Mouse (Mus musculus) bone marrow, adult 2 months (tissue): ENCODE measurements around the gene Eif1. TPM values are rescaled to one million over a fixed set of nuclear protein-coding genes. Genes with fewer than 3 reads are reported as not detected.
"Not testable (repeated sequence)": the region's sequence is repeated elsewhere in the genome, so short reads cannot be mapped to it uniquely, and the experiment has no call there.

Source experiments
- H3K27ac ChIP-seq: fragments of 200-500 bp; 2 replicates; pipeline ENCODE4 v1.5.1; 2012; ENCODE audit warnings: low read depth, mild to moderate bottlenecking, control low read depth, inconsistent platforms, low read length; ENCODE audit not compliant: control insufficient read depth, poor library complexity, insufficient read depth
- H3K4me1 ChIP-seq: fragments of 200-500 bp; 2 replicates; pipeline ENCODE4 v1.6.1; 2011; ENCODE audit warnings: low read length; ENCODE audit not compliant: control insufficient read depth, insufficient read depth
- H3K4me3 ChIP-seq: fragments of 200-500 bp; replicated peaks from 2 replicates; pipeline ENCODE3; 2011; ENCODE audit warnings: mild to moderate bottlenecking, low read depth, low read length, control low read depth; ENCODE audit not compliant: control insufficient read depth
- CTCF ChIP-seq: fragments of 200-500 bp; IDR thresholded peaks from 2 replicates; pipeline ENCODE4 v1.5.1; 2011; ENCODE audit warnings: low read length, control low read depth; ENCODE audit not compliant: control insufficient read depth, insufficient read depth
- POLR2A ChIP-seq: fragments of 200-500 bp; IDR thresholded peaks from 2 replicates; pipeline ENCODE4 v1.6.1; 2011; ENCODE audit warnings: low read depth, mild to moderate bottlenecking, control low read depth, low read length, borderline replicate concordance; ENCODE audit not compliant: control insufficient read depth
- WGBS: fragments of 180-500 bp; shearing (Covaris S2); methylation state at CpG from one replicate; pipeline ENCODE4 v1.1.7; 2018; 5-methylcytosine and 5-hydroxymethylcytosine counted together
- polyA plus RNA-seq: library from polyadenylated mRNA; stranded (reverse); fragments of >200 nt; gene quantifications from 2 replicates; pipeline ENCODE4 v1.2.4, GENCODE M21; 2011; ENCODE audit warnings: low replicate concordance; ENCODE audit not compliant: missing spikeins, insufficient read depth, insufficient read length

The Eif1 gene
- polyA plus RNA-seq, 1 experiment: 1,107 TPM

DNA sequence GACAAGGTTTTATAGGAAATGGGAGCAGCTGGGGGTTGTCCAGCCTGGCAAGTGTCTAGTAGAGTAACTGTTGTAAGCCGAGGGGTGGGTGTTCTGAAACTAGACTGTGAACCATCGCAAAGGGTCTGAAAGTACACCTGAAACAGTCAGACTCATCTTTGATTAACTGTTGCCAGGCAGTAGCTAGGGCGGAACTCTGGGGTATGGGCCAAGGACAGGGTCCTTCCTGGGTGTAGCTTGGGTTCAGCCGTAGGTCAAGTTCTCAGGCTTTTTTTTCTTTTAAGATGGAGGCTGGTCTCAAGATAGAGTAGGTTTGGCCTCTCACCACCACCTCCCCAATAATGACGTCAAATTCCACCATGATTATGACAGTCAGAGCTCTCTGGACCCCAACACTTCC lies 11.8 kb upstream of the Eif1 start:
- no peak for TF ChIP-seq CTCF
- TF ChIP-seq POLR2A: no peak
- no peaks in the 10 kb centered on the region for H3K4me1 ChIP-seq
- 82% methylated on average over 5 of the region's 5 CpGs for WGBS

DNA sequence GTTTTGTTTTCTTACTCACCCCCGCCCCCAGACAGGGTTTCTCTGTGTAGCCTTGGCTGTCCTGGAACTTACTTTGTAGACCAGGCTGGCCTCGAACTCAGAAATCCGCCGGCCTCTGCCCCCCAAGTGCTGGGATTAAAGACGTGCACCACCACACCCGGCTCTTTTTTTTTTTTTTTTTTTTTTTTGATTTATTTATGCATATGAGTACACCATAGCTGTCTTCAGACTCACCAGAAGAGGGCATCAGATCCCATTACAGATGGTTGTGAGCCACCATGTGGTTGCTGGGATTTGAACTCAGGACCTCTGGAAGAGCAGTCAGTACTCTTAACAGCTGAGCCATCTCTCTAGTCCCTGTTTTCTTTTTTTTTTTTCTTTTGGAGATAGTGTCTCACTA lies 11.0 kb upstream of the Eif1 start:
- H3K27ac ChIP-seq, H3K4me1 ChIP-seq, H3K4me3 ChIP-seq: not testable (repeated sequence)
- 62% methylated on average over 6 of the region's 6 CpGs for WGBS

More for the DNA sequence above, 11.8 kb upstream of the Eif1 start:
- Histone ChIP-seq H3K4me3 (no peak overlapping the region), H3K27ac (no peak overlapping the region)

DNA sequence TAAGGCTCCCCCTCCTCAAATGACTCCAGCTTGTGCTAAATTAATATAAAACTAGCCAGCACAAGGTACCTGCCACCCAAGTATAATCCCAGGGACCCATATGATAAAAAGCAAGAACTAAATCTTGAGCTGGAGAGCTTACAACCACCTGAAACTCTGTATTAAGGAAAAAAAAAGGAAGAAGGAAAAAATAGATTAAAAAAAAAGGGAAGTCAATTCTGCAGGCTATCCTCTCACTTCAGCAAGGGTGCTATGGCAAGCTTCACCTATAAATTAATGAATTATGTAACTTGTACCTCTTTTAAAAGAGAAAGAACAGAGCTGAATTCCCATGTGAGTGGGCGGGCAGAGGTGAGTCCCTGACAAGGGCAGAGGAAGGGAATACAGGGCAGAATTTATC lies 8.0 kb upstream of the Eif1 start:
- WGBS: 0% methylated on average over 1 of the region's 1 CpGs
- Histone ChIP-seq H3K27ac (no peak overlapping the region), H3K4me1 (no peaks in the 10 kb centered on the region), H3K4me3 (no peak overlapping the region)
- TF ChIP-seq POLR2A (no peak), CTCF (no peak)

DNA sequence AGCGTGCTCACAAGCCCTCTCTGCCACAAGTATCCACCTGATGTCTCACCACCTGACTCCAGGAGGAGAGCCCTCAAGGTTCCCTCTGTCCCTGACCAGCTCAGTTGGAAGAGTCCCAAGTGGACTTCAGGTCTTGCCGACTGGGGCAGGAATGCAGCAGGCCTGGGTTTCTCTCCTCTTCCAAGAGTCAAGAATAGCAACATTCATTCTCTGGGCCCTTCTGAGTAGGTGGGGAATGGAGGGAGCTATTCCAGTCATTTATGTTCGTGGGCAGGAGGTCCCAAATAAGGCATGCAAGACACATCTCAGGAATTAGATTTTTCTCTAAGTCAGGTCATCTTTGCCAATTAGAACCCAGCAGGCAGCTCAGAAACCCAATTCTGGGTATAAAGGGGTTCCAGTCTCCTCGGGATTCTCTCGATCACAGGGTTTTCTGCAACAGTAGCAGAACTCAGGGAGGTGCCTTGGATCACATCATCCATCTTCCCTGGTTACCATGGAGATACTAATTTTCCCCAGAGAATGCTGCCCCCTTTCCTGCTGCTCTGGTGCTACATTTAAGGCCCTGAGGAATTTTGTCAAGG lies 7.5 kb upstream of the Eif1 start:
- 51% methylated on average over 5 of the region's 5 CpGs for WGBS
- TF ChIP-seq POLR2A (no peak), CTCF (no peak)
- H3K27ac ChIP-seq: no peak overlapping the region
- no peaks in the 10 kb centered on the region for H3K4me1 ChIP-seq
- no peak overlapping the region for H3K4me3 ChIP-seq

DNA sequence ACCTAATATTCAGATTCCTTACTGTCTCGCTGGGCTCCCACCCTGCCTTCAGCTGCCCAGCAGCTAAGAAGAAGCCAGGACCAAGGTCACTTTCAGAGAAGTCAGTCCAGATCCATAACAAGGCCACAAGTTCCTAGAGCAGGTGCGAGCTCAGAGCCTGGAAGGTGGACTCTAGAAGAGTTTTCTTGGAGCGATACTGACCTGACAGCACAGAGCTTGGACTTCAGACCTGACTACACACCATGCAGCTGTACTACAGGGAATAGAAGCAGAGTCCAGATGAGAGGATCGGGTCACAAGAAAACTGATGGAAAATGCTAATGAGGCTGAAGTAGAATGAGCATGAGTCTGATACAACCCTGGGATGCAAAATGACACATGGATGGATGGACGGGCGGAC lies 6.3 kb upstream of the Eif1 start:
- no peak overlapping the region for H3K27ac ChIP-seq
- WGBS: 92% methylated on average over 6 of the region's 6 CpGs
- TF ChIP-seq CTCF (no peak), POLR2A (no peak)
- H3K4me3 ChIP-seq: no peak overlapping the region
- H3K4me1 ChIP-seq: no peaks in the 10 kb centered on the region

DNA sequence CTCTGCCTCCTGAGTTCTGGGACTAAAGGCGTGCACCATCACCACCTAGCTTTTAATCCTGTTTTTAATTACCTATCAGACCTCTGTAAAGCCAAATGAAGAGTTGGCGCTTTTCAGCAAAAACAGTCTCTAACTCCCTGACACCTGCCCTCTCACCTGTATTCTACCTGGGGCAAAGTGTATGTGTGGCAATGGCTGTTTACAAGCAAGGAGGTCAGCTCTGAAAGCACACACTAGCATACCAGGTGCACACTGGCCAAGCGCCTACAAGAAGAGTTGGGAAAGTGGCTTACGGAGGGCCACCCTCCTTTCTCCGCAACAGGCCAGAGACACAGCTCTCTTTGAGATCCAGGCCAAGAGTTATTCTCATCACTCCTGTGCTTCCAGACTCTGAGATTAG lies 4.2 kb upstream of the Eif1 start:
- no peak overlapping the region for H3K27ac ChIP-seq
- TF ChIP-seq POLR2A: no peak
- TF ChIP-seq CTCF: no peak
- WGBS: 91% methylated on average over 5 of the region's 5 CpGs

DNA sequence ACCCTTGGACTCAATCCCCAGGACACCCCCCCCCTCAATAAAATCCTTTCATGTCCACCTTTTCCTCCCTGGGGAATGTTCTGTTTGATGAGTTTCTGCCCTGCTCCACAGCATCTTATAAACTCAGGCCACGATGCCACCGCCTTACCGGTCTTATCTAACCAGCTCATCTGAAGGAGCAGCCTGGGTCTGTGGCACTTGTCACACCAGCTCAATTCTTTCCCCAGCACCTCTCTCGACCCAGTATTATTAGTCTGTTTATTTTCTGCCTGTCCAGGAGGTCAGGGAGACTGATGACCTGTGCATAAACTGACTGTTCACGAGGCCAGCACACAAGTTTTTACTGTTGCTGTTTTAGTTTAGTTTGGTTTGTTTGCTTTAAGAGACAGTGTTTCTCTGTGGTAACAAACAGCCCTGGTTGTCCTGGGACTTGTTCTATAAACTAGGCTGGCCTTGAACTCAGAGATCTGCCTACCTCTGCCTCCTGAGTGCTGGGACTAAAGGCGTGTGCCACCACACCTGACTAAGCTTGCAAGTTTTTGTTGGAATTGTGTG lies 1.8 kb upstream of the Eif1 start:
- Histone ChIP-seq H3K4me3 (no peak overlapping the region), H3K27ac (peak overlapping the region; percentile 57; the same call in 1 of the 2 replicates), H3K4me1 (no peaks in the 10 kb centered on the region; the same call in 1 of the 2 replicates)
- WGBS: 66% methylated on average over 6 of the region's 6 CpGs
- TF ChIP-seq CTCF (no peak), POLR2A (no peak)

More for the DNA sequence above, 4.2 kb upstream of the Eif1 start:
- Histone ChIP-seq H3K4me3 (no peak overlapping the region), H3K4me1 (no peaks in the 10 kb centered on the region)

DNA sequence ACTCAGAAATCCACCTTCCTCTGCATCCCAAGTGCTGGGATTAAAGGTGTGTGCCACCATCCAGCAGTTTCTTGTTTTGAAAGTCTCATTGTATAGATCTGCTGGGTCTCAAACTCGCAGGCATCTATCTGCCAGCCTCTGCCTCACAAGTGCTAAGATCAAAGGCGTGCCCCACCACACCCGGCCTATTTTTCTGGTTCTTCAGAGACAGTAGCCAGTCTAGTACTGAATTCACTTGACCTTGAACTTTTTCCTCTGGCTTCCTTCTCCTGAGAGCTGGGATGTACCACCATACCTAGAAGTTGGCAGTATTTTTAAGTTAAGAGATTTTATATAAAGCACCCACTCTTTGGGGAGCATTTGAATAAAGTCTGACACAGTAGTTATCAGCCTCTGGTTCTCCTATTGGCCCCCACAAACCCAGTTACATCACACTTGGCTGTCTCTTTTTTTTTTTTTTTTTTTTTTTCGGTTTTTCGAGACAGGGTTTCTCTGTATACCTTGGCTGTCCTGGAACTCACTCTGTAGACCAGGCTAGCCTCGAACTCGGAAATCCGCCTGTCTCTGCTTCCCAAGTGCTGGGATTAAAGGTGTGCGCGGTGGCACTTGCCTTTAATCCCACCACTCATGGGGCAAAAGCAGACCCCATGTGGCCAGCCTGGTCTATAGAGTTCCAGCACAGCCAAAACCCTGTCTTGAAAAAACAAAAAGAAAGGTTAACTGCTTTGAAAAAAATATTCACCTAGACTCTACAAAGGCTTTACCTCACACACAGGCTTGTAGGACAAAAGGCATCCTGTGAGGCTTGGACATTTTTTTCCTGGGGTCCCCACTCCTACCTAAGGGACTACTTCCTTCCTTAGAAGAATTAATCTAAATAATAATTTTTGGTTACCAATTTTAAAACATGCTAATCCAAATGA lies 895 bp upstream of the Eif1 start:
- Histone ChIP-seq H3K4me1 (no peaks in the 10 kb centered on the region; the same call in 1 of the 2 replicates), H3K27ac (peak overlapping the region; percentile 74), H3K4me3 (no peak overlapping the region)
- no peak for TF ChIP-seq CTCF
- no peak for TF ChIP-seq POLR2A
- 67% methylated on average over 10 of the region's 10 CpGs for WGBS
